Mouse (Mus musculus) myocyte (in vitro differentiated cells): ENCODE data around the gene Macrod1.
A peak's percentile ranks its signal among the peaks of the same experiment; 100 is the strongest.

Source experiments
- E2F4 ChIP-seq: IDR thresholded peaks from one replicate; pipeline ENCODE4 v1.6.1; 2011; ENCODE audit warnings: mild to moderate bottlenecking, control low read depth, moderate library complexity; ENCODE audit not compliant: insufficient read depth
- MAX ChIP-seq: IDR thresholded peaks from one replicate; pipeline ENCODE4 v1.6.1; 2011; ENCODE audit warnings: low read depth, mild to moderate bottlenecking, control low read depth
- MYOD1 ChIP-seq, 3 experiments: IDR thresholded peaks; one replicate each; pipeline ENCODE4 v1.6.1; 2011; ENCODE audit warnings: control low read depth in 2 of 3, low read depth in 2 of 3, mild to moderate bottlenecking in 2 of 3, moderate library complexity in 1 of 3; ENCODE audit not compliant: insufficient read length in 2 of 3, control insufficient read depth in 1 of 3
- MYOG ChIP-seq, 3 experiments: IDR thresholded peaks; one replicate each; pipeline ENCODE4 v1.6.1; 2011; ENCODE audit warnings: control low read depth in 2 of 3, low read depth in 2 of 3, mild to moderate bottlenecking in 2 of 3; ENCODE audit not compliant: insufficient read length in 2 of 3, control insufficient read depth in 1 of 3, insufficient read depth in 1 of 3
- POLR2A ChIP-seq: IDR thresholded peaks from one replicate; pipeline ENCODE4 v1.6.1; 2011; ENCODE audit warnings: low read depth, mild to moderate bottlenecking, control low read depth, moderate library complexity; ENCODE audit not compliant: insufficient read length
- POLR2AphosphoS2 ChIP-seq: IDR thresholded peaks from one replicate; pipeline ENCODE4 v1.6.1; 2011; ENCODE audit warnings: low read depth, control low read depth; ENCODE audit not compliant: insufficient read length
- SRF ChIP-seq: IDR thresholded peaks from one replicate; pipeline ENCODE4 v1.6.1; 2011; ENCODE audit warnings: low read depth; ENCODE audit not compliant: control insufficient read depth, insufficient read length
- TCF12 ChIP-seq: IDR thresholded peaks from one replicate; pipeline ENCODE4 v1.6.1; 2011; ENCODE audit warnings: mild to moderate bottlenecking, control low read depth; ENCODE audit not compliant: poor library complexity, insufficient read depth, severe bottlenecking

DNA sequence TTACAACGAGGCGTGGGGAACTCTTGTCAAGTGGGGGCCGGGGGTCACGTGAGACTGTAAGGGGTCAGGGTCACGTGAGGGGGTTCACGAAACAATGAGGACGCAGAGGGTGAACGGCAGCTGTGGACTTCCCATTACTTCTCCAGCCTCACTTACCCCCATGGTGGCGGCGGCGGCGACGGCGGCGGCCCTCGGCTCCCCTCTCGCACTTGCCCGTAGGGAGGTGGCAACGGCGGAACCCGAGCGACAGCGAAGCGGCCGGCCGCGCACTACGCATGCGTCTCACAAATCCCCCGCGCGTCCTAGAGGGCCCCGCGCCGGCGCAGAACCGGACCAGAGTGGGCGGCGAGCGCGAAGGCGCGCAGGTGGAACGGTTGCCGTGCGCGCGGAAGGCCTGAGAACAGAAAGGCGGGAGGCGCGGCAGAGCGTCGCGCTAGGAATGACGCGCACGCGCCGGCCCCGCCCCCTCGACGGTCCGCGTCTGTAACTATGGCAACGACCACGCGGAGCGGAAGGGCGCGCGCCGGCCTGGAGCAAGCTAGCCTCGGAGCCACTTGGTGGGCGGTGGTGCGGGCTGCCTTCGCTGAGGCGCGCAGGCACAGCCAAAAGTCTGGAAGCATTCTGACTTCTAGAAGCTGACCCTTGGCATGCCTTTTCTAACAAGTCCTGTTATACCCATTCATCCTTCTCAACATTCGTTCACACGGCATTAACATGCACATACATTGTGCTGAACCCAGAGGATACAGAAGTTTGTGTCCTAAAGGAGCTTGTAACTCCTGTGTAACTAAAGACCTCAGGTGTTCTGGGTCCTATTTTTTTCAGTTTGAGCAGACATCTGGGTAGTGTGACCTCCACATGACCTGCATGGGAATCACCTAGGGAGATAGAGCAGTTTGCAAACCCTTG is 184.4 kb downstream of the Macrod1 start, which contains the start of gene Naa40:
- TF ChIP-seq POLR2A (peak; percentile 66), MAX (no peak), TCF12 (no peak), MYOG (IDR thresholded peaks at IDR 0.05; ENCODE audit: control insufficient read depth in 1 of 3, insufficient read depth in 1 of 3, insufficient read length in 2 of 3, low read depth in 2 of 3) (peak in 2 of 3 experiments; percentile 39 to 66), POLR2AphosphoS2 (peak; percentile 61), SRF (peak; percentile 71), MYOD1 (IDR thresholded peaks at IDR 0.05; ENCODE audit: control insufficient read depth in 1 of 3, insufficient read length in 2 of 3, low read depth in 2 of 3) (peak in 1 of 3 experiments; percentile 69), E2F4 (peak; percentile 68)
